Mouse (Mus musculus) embryo, embryonic 9.5 days (tissue): ENCODE measurements around the gene Ism2.

Experiments used
- DNase-seq: peaks from one replicate; pipeline ENCODE4 v3.0.0-alpha.2; 2017; ENCODE audit errors: extremely low spot score

The Ism2 gene

DNA sequence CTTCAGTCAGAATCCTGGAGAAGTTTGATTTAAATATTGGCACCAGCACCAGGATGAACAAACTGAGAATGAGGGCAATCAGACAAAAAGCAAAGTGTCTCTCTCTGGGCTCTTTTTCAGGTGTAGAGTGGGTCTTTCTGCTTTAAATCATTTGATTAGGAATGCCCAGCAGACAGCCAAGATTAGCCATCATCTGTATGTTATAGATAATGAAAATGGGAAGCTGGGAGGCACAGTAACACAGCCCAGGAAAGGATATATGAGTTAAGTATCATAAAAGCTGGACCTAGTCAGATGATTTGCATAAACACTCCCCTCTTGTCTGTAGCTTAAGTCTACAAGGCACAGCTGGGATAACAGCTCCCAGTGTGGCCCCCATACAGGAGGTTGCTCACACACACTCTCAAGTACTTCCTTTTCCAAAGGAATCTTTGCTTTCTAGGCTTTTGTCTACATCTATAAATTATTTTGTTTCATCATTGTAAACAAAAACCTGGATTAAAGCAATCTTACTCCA, 69.1 kb downstream of the Ism2 start:
- no peak for DNase-seq

DNA sequence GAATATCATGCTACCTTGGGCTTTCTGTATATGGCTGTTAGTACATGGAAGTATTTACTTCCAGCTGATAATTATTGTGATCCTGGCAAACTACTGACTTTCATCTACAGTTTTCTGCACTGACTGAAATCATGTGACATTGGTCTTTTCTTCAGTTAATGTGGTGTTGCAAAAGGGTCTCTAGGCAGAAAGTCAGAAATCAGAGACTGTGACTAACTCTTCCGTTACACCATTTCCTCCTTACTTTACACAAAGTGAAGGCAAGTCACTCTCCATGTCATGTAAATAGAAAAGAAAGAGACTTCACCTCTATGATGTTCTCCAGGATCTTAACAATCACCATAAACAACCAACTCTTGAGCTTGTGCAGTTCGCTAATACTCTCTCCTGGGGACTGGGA, 69.9 kb downstream of the Ism2 start:
- DNase-seq = no peak
